Mouse (Mus musculus) frontal cortex, postnatal 25 days (tissue): ENCODE measurements at regions not wholly inside any gene's neighbourhood (a gene's known extent, or its start where the extent isn't known, plus 50 kb on each side); places are given as distances from the start of the nearest gene placed in this dataset.
A peak's percentile ranks its signal among the peaks of the same experiment; 100 is the strongest.

ENCODE experiments used
- DNase-seq, 2 experiments: peaks; one replicate each; pipeline ENCODE4 v3.0.0; 2022; ENCODE audit warnings: low spot score in 2 of 2

DNA sequence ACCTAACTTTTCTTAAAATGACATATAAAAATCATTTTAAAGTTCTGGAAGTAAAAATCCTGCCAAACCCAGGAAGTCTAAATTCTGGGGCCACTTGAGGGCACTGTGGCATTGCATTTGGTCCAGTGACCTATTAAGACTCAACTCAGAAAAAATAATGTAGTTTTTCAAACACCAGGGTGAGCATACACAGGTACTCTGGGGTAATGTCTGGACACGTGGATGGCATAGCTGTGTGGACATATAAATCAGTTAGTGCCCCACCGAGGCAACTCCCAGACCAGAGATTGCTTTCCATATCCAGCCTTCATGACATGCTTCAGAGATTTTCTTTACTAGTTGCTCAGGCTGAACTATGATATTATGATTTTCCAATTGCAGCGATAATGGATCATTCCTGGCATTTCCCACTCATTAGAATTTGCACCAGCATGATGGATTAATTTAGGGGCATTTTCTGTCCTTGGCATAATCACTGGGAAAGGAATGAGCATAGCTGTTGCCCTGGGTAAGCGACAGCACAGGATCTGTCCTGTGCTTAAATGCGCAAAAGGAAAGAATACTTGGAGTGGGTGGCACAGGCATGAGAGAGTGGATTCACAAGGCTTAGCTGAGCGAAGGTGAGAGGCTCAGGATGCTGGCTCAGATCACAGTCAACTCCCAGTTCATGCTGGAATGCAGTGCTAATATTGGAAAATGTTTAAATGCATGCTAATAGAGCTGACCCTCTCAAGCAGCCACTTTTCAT, 1526.6 kb upstream of the Cdh8 start:
- DNase-seq: peak; percentile 17 to 27

- DNase-seq: no peak
Measured at GRCm38 (mm10) chr8:100939533-100939932, 1523.3 kb upstream of the Cdh8 start.

DNA sequence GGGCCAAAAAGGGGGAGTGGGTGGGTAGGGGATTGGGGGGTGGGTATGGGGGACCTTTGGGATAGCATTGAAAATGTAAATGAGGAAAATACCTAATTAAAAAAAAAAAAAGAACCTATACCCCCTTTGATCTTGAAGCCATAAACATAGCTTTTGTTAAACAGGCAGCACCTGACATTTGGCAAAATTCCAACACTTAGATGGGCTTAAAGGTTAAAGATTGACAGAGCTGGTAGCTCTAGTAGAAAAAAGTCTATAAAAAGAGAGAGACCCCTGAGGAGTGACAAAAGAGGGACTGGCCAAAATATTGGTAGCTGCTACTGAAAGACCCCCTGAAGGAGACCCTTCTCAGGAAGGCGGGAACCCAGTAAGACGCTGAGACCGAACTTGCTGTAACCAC, 1474.0 kb upstream of the Cdh8 start:
- no peak for DNase-seq

DNA sequence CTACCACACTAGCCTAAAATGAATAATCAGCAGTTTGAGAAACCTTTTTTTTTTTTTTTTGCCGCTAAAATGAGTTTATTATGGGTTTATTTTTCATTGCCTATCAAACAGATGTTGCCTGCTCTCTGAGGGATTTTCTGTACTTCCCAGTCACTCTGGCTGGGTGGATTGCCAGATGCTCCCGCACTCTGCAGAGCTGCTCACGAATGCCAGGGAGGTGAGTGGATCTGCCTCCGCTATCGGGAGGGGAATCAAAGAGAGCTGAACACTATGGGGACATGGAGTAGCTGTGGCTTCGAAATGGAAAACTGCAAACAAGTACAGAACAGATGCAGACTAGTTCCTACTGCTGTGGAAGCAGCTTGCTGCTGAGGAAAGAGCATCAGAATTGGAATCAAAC, 1449.4 kb upstream of the Cdh8 start:
- no peak for DNase-seq

DNA sequence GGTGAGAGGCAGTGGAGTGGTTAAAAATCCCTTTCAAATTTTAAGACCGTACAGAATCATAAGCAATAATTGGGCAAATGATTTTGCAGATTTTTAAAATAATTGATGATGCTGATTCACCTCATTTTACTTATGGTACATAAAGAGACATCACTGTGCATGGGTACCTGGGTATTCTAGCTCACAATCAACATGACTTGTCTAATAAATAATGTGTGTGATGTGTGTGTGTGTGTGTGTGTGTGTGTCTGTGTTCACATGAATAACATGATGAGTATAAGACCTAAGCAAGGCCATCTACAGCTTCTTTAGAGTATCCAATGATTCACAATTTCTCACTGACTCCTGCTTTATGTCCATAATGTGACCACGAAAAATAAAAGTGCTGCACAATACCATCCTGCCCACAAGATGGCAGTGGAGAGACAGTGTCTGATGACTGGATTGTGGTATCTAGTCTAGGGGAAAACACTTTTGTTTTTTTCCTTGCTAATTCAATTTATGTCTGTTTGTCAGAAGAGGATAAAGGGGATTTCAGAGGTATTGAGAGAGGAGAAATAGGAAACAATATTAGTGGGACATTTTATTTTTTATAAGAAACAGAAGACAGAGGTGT, 1434.7 kb upstream of the Cdh8 start:
- peak; percentile 23 to 41 for DNase-seq
